Mouse (Mus musculus) kidney, postnatal 4 days (tissue): ENCODE data around the gene Fzd5.

Experiments used
- DNase-seq, 2 experiments: peaks; one replicate each; pipeline ENCODE4 v3.0.0; 2021; ENCODE audit warnings: mixed read lengths in 2 of 2

Gene Fzd5

DNA sequence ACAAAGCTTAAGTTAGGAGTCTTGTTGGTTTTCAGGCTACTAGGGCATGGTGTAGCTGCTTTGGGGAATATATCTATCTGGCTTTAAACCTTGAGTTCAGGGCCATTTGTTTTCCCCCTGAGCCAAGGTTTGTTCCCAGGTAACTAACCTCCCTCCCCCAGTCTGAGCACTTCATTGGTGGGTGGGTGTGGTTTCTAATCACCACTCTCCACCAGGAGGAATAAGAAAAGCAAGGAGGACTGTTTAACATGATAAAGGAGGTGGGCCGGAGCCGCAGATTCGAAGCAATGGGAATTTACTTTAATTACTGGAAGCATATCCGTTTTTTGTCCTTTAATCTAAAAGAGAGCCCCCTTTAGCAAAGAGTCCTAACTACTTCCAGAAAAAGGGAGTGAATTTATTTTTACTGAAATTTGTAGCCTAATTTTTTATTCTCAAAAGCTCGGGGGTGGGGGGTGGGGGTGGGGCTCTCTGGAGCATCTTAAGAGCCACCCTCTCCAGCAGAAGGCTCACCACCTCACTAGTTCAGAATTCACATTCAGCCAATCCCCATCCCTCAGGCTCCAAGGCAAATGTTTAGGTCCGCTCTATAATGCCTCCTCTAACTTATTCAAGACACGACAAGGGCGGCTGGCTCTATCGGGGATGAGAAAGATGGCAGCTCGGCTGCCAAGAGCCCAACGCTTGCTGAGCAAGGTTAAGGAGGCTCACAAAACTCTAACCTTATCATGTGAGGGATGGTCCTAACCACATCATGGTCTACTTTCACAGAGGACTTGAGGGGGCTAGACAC lies 3.9 kb downstream of the Fzd5 start:
- no peak for DNase-seq

DNA sequence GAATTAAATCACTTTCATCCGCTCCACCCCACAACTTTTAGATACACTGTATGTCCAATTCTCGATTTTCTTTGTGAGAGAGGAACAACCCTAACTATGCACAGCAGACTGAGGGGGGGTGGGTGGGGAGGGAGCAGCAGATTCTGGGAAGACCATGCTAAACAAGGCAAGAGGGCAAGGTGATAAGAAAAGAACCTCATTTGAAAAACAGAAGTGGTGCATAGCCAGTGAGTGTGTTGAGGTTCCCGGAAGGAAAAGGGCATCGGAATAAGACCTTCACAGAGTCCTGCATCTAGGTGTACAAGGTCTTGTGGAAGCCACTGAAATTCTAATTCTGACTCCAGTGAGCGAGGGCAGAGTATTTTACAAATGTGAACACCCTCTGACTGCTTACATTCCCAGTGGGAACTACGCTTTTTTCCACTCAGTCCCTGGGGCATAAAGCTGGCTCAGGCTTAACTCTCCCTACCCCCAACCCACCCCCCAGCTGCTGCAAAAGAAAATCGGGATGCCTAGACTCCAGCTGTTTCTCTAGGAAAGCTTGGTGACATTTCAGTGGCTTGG lies 4.8 kb downstream of the Fzd5 start:
- DNase-seq: no peak

DNA sequence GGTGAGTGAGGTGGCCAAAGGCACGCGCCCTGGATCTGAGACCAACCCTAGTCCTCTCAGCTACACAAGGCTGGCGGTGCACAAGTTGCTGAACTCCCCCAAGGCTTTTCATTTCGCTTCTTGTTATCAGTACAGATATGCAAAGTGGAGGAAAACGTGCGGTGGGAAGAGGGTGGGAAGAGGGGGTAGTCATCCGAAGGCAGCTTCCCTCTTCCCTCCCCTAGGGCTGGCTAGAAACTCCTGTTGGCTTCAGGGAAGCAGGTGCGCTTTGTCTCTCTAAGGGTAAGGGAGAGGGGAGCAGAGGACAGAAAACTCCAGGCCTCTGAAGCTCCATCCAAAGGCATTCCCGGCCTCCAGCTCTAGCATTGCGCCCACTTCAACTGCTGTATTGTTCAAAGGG lies 5.4 kb downstream of the Fzd5 start:
- DNase-seq: no peak

DNA sequence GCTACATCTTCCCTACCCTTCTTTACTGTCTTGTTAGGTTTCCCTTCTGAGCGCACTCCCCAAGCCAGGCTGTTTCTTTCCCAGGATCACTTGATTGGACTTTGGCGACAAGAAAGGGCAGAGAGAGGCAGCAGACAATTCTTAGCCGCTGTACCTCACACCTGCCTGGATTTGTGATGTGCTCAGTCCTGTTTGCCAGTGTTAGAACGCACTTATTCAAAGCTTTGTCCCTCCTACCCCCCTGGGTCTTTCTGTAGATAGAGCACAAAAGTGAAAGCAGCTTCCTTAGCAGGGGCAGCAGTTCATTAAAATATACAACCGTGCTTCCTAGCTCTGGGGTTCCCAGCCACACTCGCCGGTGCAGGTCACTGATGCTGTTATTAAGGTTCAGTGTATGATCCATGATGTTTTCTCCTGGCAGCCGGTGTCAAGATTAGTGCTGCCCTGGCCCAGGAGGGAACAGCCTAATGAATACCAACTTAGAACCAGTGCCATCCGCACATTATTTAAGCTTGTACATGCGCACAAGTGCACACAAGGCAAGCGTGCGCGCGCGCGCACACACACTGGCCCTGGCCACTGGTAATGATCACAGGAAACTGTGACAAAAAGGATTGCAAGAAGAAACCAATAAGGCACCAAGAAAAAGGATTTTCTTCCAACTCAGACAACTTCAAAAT lies 6.1 kb downstream of the Fzd5 start:
- DNase-seq: no peak

DNA sequence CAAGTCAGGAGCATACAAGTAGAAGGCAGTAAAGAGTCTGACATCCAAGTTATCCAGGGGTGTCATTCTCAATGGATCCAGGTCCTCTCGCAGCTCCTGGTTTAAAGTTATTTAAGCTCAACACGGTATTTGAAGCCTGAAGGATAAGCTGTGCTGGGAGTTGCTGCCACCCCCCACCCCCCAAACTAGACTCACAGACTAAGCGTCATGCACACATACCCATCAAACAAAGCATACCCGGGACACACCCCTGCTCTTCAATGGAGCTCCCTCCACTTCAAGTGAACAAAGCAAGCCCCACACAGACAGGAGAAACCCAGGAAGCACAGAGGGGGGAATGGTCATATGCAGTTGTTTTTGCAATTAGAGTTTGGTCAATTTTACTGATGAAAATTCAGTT lies 7.5 kb downstream of the Fzd5 start:
- no peak for DNase-seq

DNA sequence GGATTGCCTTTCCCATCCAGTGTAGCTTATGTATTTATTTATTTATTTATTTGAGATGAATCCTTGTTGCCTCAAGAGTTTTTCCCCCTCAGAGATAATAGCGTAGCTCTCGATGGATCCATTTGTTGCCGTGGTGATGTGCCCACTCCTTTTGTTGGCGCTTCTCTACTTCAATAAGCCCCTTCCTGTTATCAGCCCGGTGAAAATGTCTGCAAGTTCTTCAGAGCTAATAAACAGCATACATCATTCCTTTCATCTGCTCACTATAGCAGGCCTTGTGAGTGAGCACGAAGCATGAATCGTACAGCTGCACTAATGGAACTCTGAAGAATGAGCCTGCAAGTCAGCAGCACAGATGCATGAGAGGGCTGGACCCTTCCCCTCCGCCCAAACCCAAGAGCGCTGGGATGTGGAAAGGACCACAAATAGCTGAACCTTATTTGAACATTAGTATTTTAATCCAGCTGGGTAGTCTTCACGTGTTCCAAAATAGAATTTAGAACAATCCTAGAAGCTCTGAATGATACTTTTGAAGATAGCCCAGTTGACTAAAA lies 16.4 kb downstream of the Fzd5 start:
- DNase-seq: no peak

DNA sequence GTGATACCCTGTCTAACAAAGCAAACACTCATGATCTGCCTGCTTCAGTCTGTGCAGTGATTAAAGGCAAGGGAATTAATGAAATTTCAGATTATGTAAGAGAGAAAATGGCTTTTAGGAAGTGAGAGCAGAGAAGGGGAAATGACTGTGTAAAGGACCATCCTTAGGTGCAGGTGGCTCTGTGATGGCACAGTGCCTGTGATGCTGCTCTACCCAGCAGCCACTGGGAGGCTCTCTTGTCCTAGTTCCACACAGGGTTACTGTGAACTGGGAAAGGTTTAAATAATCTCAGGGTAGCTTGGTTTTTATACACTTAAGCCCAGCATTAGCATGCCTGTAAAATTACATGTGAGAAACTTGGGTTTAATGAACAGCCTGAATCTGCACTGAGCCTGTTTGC lies 20.0 kb downstream of the Fzd5 start:
- DNase-seq: peak; percentile 60 to 69

DNA sequence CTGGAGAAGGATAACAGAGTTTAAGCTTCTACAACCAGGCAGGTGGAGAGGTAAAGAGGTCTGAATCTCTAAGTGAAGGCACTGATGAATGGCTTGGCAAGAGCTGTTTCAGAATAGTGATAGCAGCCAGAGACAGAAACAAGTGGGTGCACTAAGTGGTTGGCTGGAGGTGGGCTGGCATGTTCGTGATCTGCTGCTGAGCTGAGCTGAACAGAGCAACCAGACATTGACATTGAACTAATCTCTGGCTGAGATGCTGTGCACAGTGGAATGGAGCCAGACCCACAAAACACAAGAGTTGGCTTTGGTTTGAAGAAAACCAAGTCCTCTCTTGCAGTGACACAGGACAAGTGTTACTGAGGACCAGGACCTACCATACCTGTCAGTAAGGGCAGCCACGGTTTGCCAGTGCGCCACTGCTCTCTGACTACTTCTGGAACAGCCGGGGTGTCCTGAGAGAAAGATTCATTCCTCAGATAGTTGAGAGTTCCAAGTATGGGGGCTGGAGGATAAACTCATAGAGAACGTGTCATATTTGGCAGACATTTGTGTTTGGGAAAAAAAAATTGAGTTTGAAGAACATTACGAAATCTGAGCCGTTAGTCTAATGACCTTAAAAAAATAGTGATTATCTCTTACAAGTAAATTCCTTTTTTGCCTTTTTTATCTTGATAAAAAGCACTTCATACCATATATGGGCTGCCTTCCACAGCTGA lies 20.8 kb downstream of the Fzd5 start:
- no peak for DNase-seq

DNA sequence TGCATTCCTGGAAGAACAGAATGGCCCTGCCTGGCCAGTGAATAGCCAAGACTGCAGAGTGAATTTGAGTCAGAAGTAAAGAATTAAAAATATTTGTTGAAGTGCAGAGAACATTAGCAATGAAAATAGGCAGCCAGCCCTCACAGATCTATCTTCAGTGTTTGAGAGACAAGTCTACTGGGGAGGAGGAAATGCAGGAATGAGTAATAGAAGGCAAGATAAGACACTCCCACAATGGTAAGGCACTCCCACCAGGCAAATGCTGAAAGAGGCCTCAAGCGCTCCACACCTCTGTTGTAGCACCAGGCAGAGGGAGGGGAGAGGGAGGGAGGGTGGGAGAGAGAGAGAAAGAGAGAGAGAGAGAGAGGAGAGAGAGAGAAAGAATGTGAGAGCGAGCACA lies 22.1 kb downstream of the Fzd5 start:
- DNase-seq: no peak

DNA sequence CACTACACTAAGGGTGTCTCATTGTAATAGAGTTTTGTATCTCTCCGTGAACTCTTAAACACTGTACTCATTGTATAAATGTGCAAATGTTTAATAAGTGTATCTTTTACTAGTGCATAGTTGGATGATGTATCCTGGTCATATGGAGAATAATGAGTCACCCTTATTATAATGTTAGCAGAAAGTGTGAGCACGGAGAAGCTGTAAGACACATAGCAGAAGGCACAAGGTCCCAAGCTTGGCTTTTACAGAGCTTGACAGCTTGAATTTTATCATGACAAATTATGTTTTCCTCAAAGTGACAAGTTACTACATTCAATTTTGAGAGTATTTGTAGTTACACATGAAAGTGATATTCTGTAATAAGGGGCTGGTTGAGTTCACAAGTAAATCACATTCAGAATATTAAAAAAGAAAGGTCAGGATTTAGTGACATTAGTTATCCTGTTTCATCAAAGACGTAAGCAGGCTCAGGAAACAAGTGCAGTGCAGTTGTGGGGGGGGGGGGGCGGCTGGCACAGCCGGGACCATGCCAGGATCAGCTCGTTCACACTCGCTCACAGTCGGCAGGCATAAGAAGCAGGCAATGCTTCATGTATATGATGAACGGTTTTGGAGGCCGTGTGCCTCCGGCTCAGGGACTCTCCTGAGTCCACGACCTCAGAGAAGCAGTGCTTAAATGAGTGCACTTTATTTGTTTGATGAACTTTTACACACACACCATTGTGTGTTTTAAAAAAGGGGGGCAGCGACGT lies 25.4 kb downstream of the Fzd5 start:
- DNase-seq: no peak

DNA sequence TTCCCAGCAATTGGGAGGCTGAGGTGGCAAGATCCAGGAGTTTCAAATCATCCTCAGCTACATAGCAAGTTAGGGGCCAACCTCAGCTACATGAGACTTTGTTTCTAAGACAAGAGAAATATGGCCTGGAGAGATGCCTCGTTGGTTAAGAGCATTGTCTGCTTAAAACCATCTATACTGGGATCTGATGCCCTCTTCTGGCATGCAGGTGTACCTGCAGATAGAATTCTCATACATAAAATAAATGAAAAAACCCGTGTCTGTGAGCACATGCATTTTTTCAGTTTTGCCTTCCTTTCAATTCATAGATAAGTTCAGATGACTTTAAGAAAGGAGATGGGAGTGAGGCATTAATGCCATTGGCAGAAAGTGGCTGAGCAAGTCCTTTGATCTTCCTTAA lies 27.7 kb downstream of the Fzd5 start:
- no peak for DNase-seq

DNA sequence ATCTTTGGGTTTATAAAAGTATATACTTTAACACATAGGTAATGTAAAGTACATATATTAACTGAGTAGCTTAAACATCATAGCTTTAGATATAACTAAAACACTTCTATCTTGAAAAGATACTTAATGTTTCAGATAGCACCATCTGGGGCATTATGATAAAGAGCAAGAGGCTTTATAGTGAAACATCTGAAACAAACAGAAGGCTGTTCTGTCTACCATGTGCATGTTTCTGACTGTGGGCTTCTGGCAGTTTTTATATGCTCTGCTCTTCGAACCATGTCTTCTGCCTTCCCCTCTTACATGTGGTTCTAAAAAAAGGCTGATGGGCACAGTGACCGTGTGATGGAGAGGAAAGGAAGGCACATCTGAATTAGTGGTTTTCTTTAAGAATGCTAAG lies 30.9 kb downstream of the Fzd5 start:
- no peak for DNase-seq

DNA sequence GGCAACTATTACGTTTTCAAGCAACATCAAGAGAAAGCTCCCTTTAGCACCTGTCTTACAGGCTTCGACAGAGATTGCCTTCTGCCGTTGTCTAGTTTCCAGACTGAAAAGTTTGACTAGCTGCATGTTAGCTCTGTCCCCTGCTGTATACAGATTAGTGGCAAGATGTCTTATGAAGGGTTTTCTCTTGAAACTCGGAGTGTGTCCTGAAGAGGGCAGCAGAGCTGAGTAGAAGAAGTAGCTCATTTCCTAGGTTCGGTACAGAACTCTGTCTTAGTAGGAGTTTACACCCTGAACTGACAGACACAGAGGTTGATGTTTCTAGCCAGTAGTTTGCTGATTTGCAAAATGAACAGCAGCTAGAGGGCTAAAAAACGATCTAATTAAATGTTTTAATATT lies 32.3 kb downstream of the Fzd5 start:
- peak; percentile 71 to 74 for DNase-seq

DNA sequence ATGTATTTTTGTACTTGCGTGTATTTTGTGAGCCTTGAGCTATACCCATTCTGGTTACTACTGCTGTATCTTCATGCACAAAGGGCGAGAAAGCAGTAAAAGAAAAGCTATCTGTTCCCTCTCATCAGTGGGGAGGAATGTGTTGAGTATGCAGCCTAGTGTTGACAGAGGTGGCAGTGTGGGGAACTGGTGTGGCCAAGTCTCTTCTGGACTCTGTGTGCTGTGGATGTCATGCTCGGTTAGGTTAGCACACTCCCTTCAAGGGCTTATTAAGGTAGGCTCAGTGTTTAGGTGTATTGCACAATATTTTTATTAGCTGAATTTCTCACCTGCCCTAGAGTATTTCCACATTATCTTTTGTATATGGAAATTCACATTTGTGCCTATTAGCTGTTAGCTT lies 35.8 kb downstream of the Fzd5 start:
- DNase-seq: peak; percentile 11 to 28

DNA sequence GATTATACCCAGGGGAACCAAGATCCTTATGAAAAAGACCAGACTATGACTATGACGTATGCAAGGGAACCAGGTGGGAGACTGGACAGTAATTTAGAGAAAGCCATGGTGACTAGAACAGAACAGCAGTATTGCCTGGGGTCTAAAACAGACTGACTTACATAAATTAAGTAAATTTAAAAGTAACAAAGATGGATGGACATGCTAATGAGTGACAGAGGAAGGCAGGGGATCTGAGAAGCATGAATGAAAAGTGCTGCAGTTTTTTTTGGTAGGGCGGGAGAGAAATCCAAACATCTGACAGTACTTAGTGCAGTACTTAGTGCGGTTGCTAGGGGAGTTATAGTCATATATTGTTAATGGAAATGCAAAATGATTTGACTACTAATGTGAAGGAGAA lies 42.4 kb downstream of the Fzd5 start:
- no peak for DNase-seq

DNA sequence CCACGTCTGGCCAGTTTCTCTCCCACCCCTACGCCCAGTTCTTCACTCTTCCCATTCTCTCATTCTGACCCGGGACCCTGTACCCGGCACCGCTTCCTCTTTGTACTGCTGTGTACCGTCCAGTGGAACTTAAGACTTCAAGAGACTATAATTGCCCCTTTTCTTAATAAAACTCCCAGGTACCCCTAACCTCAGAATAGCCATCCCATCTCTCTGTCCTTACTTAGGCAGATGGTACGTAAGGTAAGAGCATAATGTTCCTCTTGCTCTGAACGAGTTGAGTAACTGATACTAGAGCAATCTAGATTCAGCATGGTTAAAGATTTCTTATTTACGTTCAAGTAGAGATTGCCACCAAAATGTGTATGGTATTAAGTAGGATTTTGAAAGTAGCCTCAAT lies 46.0 kb downstream of the Fzd5 start:
- DNase-seq: no peak

DNA sequence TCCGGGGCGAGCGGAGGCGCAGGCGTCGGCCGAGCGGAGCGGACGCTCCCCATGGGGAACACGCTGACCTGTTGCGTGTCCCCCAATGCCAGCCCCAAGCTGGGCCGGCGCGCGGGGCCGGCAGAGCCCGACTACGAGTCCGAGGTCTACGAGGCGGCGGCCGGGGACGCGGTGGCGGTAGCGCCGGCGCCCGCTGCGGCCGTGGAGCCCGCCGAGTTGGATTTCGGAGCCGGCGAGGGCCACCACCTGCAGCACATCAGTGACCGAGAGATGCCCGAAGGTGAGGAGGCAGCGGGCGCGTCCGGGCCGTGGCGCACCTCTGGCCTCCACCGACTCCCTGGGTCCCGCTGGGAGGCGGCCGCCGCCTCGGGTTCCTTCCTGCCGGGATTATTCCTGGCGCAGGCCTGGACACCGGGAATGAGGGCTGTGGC lies 46.4 kb downstream of the Fzd5 start:
- DNase-seq: peak; percentile 55 to 72

DNA sequence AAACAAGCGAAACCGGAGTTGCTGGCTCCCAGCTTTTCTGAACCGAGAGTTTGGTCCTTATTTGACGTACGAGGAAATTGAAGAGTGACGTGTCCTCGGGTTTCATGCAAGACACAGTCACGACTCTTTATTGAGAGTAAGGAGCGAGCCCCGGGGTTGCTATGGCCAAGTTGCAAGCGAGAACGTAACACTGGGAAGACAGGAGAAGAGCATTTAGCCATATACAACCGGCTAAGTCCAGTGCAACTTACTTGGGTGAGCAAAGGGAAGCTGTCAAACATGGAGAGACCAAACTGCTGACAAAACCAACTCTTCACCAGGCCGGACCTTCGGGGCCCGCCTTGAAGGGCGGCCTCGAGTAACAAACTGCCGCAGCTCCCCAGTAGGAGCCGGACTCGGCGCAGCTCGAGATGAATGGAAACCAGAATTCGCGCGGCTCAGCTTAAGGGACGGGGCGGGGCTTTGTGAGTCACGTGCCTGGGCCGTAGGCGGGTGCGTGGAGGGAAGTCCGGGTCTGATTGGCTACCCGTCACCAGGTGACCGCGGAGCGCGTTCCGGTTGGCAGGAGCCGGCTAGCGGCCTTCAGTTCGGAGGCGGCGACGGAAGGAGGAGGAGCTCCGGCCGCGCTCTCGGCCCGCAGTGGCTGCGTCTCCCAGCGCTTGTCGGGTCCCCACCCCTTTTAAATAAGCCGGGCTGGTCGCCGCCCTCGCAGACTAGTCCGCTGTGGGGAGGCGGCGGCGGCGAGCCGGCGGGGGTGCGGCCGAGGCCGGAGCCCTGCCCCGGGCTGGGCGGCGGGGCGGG lies 47.1 kb downstream of the Fzd5 start, which contains the start of gene Ccnyl1:
Gene Ccnyl1 (plus strand): TSS at position 243 of the 801 bp plus-strand sequence.
- DNase-seq: peak; percentile 98 to 99

DNA sequence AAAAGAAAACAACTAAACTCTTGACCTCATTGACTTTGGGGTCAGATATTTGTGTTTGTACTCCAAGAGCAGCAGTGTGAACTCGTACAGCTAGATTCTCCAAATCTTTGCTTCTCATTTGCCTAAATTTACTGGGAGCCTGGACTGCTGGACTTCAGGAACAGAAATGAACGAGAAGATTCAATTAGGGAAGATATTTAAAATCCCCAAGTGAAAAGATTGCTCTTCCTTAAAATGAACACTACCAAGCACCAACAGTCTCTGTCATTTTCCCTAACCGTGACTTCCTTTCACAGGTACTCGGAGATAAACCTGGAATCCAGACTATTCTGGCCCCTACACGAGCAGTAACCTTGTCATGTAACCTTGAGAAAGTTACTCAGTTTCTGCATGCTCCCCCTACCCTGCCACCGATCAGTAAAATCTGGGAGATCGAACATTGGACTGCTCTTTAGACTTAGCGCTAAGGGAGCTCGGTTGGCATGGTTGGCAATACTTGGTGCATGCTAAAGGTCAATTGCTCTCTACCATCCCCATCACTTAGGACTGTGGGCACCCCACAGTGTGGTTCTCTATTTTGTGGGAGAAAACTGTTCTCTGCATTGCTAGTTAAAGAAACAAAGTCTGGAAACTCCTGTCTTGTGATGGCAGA lies 47.9 kb downstream of the Fzd5 start:
- no peak for DNase-seq

DNA sequence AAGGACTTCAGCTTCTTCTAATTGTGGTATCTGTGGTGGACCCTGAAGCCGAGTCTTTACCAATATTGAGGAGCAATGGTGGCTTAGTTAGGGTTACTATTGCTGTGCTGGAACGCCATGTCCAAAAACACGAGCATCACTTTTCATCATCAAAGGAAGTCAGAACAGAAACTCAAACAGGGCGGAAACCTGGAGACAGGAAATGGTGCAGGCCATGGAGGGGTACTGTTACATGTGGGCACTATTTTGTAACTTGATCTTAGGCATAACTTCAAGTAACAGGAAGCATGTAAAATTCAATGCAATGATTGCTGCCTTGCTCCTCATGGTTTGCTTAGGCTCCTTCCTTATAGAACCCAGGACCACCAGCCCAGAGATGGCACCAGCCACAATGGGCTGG lies 49.5 kb downstream of the Fzd5 start:
- no peak for DNase-seq

DNA sequence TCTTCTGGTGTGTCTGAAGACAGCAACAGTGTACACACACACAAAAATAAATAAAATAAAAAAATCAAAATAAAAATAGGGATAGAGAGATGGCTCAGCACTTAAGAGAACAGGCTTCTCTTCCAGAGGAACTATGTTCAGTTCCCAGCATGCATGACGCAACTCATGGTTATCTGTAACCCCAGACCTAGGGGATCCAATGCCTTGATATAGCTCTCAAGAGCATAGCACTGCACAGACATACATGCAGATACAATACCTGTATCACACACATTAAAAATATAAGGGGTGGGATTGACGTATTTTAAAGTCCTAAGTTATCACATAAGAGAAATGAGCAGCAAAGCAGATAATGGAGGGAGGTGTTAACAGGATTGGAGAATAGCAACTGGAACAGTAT lies 53.1 kb downstream of the Fzd5 start:
- no peak for DNase-seq
